Mouse (Mus musculus): ENCODE measurements around the gene Rcc2. TPM values are rescaled to one million over a fixed set of nuclear protein-coding genes. Genes with fewer than 3 reads are reported as not detected.

Gene Rcc2
- 15.1 and 16.1 TPM in 2 replicates for polyA plus RNA-seq (2014; fragmentation: Nextera tagmentation; extraction: Ambion mirVana)

GRCm38 (mm10) chr4:140700269-140701018 lies at the start of gene Rcc2:
Gene Rcc2 (plus strand): TSS chr4:140700541.
- Histone ChIP-seq H3K4me3 (ENCODE audit: control insufficient read depth in 1 of 2, insufficient read depth in 1 of 2, low read depth in 1 of 2, low read length in 2 of 2) (peak within 1 kb of the TSS; percentile 69 to 90), H3K36me3 (ENCODE audit: control insufficient read depth, insufficient read depth, low read length) (0 out of 2 replicates have a peak, but pooled peaks cover under 1% of the 10 kb centered on the region), H3K4me1 (ENCODE audit: control insufficient read depth in 2 of 2, insufficient read depth in 2 of 2, low read length in 2 of 2) (peaks cover 18 to 25% of the 10 kb centered on the region in 2 experiments), H3K9me3 (ENCODE audit: control insufficient read depth, low read length) (no peaks in the 10 kb centered on the region), H3K4me2 (ENCODE audit: low read length) (peak within 1 kb of the TSS; percentile 77), H3K9ac (ENCODE audit: low read length) (peak within 1 kb of the TSS; percentile 93), H3K27me3 (ENCODE audit: control insufficient read depth, insufficient read depth, low read length) (peaks cover 5% of the 10 kb centered on the region; the same call in 1 of the 2 replicates), H3K27ac (replicated peaks in 1 of 2; ENCODE audit: control insufficient read depth in 1 of 2, insufficient read depth in 1 of 2, low read depth in 2 of 2, low read length in 2 of 2) (peak within 1 kb of the TSS; percentile 90 to 93)
- WGBS = 8% methylated on average over 20 of the region's 20 CpGs
- ATAC-seq (ENCODE audit: insufficient number of reproducible peaks, insufficient read depth, low FRiP score, low read depth) = no peak

- H3K4me2 ChIP-seq (ENCODE audit: low read length) = no peak overlapping the region
- no peak for ATAC-seq (ENCODE audit: insufficient number of reproducible peaks, insufficient read depth, low FRiP score, low read depth)
- peaks cover 15 to 34% of the 10 kb centered on the region in 2 experiments for H3K4me1 ChIP-seq (ENCODE audit: control insufficient read depth in 2 of 2, insufficient read depth in 2 of 2, low read length in 2 of 2)
- H3K36me3 ChIP-seq (ENCODE audit: control insufficient read depth, insufficient read depth, low read length) = no peaks in the 10 kb centered on the region
- no peak overlapping the region for H3K9ac ChIP-seq (ENCODE audit: low read length)
- no peak overlapping the region for H3K27ac ChIP-seq (replicated peaks in 1 of 2; ENCODE audit: control insufficient read depth in 1 of 2, insufficient read depth in 1 of 2, low read depth in 2 of 2, low read length in 2 of 2)
- H3K27me3 ChIP-seq (ENCODE audit: control insufficient read depth, insufficient read depth, low read length) = 0 out of 2 replicates have a peak, but pooled peaks cover 4% of the 10 kb centered on the region
- H3K9me3 ChIP-seq (ENCODE audit: control insufficient read depth, low read length) = no peaks in the 10 kb centered on the region
- H3K4me3 ChIP-seq (ENCODE audit: control insufficient read depth in 1 of 2, insufficient read depth in 1 of 2, low read depth in 1 of 2, low read length in 2 of 2) = no peak overlapping the region
- 46% methylated on average over 14 of the region's 14 CpGs for WGBS
Measured at GRCm38 (mm10) chr4:140653835-140654583, 46.3 kb upstream of the Rcc2 start.

- Histone ChIP-seq H3K9me3 (ENCODE audit: control insufficient read depth, low read length) (no peaks in the 10 kb centered on the region), H3K27ac (replicated peaks in 1 of 2; ENCODE audit: control insufficient read depth in 1 of 2, insufficient read depth in 1 of 2, low read depth in 2 of 2, low read length in 2 of 2) (no peak overlapping the region), H3K4me1 (ENCODE audit: control insufficient read depth in 2 of 2, insufficient read depth in 2 of 2, low read length in 2 of 2) (peaks cover 13 to 27% of the 10 kb centered on the region in 2 experiments), H3K36me3 (ENCODE audit: control insufficient read depth, insufficient read depth, low read length) (no peaks in the 10 kb centered on the region), H3K27me3 (ENCODE audit: control insufficient read depth, insufficient read depth, low read length) (0 out of 2 replicates have a peak, but pooled peaks cover 4% of the 10 kb centered on the region), H3K4me2 (ENCODE audit: low read length) (no peak overlapping the region), H3K4me3 (ENCODE audit: control insufficient read depth in 1 of 2, insufficient read depth in 1 of 2, low read depth in 1 of 2, low read length in 2 of 2) (no peak overlapping the region), H3K9ac (ENCODE audit: low read length) (no peak overlapping the region)
- ATAC-seq (ENCODE audit: insufficient number of reproducible peaks, insufficient read depth, low FRiP score, low read depth) = no peak
- 66% methylated on average over 8 of the region's 8 CpGs for WGBS
Measured at GRCm38 (mm10) chr4:140654798-140655197, 45.5 kb upstream of the Rcc2 start.

- H3K4me1 ChIP-seq (ENCODE audit: control insufficient read depth in 2 of 2, insufficient read depth in 2 of 2, low read length in 2 of 2) = peaks cover 13 to 29% of the 10 kb centered on the region in 2 experiments
- no peak overlapping the region for H3K4me3 ChIP-seq (ENCODE audit: control insufficient read depth in 1 of 2, insufficient read depth in 1 of 2, low read depth in 1 of 2, low read length in 2 of 2)
- no peak overlapping the region for H3K27ac ChIP-seq (replicated peaks in 1 of 2; ENCODE audit: control insufficient read depth in 1 of 2, insufficient read depth in 1 of 2, low read depth in 2 of 2, low read length in 2 of 2)
- H3K9me3 ChIP-seq (ENCODE audit: control insufficient read depth, low read length) = no peaks in the 10 kb centered on the region
- H3K9ac ChIP-seq (ENCODE audit: low read length) = no peak overlapping the region
- H3K27me3 ChIP-seq (ENCODE audit: control insufficient read depth, insufficient read depth, low read length) = 0 out of 2 replicates have a peak, but pooled peaks cover 4% of the 10 kb centered on the region
- H3K36me3 ChIP-seq (ENCODE audit: control insufficient read depth, insufficient read depth, low read length) = no peaks in the 10 kb centered on the region
- WGBS = 77% methylated on average over 8 of the region's 8 CpGs
- ATAC-seq (ENCODE audit: insufficient number of reproducible peaks, insufficient read depth, low FRiP score, low read depth) = no peak
- no peak overlapping the region for H3K4me2 ChIP-seq (ENCODE audit: low read length)
Measured at GRCm38 (mm10) chr4:140656529-140656928, 43.8 kb upstream of the Rcc2 start.

GRCm38 (mm10) chr4:140657681-140658575 lies 42.4 kb upstream of the Rcc2 start:
- H3K27ac ChIP-seq (replicated peaks in 1 of 2; ENCODE audit: control insufficient read depth in 1 of 2, insufficient read depth in 1 of 2, low read depth in 2 of 2, low read length in 2 of 2) = peak overlapping the region; percentile 99
- H3K36me3 ChIP-seq (ENCODE audit: control insufficient read depth, insufficient read depth, low read length) = no peaks in the 10 kb centered on the region
- 0 out of 2 replicates have a peak, but pooled peaks cover 4% of the 10 kb centered on the region for H3K27me3 ChIP-seq (ENCODE audit: control insufficient read depth, insufficient read depth, low read length)
- H3K9ac ChIP-seq (ENCODE audit: low read length) = peak overlapping the region; percentile 79
- H3K9me3 ChIP-seq (ENCODE audit: control insufficient read depth, low read length) = no peaks in the 10 kb centered on the region
- H3K4me1 ChIP-seq (ENCODE audit: control insufficient read depth in 2 of 2, insufficient read depth in 2 of 2, low read length in 2 of 2) = peaks cover 19 to 37% of the 10 kb centered on the region in 2 experiments
- ATAC-seq (ENCODE audit: insufficient number of reproducible peaks, insufficient read depth, low FRiP score, low read depth) = peak; percentile 87
- H3K4me2 ChIP-seq (ENCODE audit: low read length) = peak overlapping the region; percentile 64
- H3K4me3 ChIP-seq (ENCODE audit: control insufficient read depth in 1 of 2, insufficient read depth in 1 of 2, low read depth in 1 of 2, low read length in 2 of 2) = peak overlapping the region; percentile 11 to 16; a peak in 3 of 4 replicates
- WGBS = 5% methylated on average over 24 of the region's 24 CpGs

GRCm38 (mm10) chr4:140661406-140662022 lies 38.8 kb upstream of the Rcc2 start:
- Histone ChIP-seq H3K27me3 (ENCODE audit: control insufficient read depth, insufficient read depth, low read length) (no peaks in the 10 kb centered on the region), H3K9me3 (ENCODE audit: control insufficient read depth, low read length) (no peaks in the 10 kb centered on the region), H3K27ac (replicated peaks in 1 of 2; ENCODE audit: control insufficient read depth in 1 of 2, insufficient read depth in 1 of 2, low read depth in 2 of 2, low read length in 2 of 2) (no peak overlapping the region), H3K9ac (ENCODE audit: low read length) (no peak overlapping the region), H3K36me3 (ENCODE audit: control insufficient read depth, insufficient read depth, low read length) (no peaks in the 10 kb centered on the region), H3K4me2 (ENCODE audit: low read length) (no peak overlapping the region), H3K4me1 (ENCODE audit: control insufficient read depth in 2 of 2, insufficient read depth in 2 of 2, low read length in 2 of 2) (peaks cover 22 to 42% of the 10 kb centered on the region in 2 experiments), H3K4me3 (ENCODE audit: control insufficient read depth in 1 of 2, insufficient read depth in 1 of 2, low read depth in 1 of 2, low read length in 2 of 2) (no peak overlapping the region)
- 78% methylated on average over 18 of the region's 18 CpGs for WGBS
- no peak for ATAC-seq (ENCODE audit: insufficient number of reproducible peaks, insufficient read depth, low FRiP score, low read depth)

All from heart, embryonic 14.5 days (tissue).